Mouse (Mus musculus) MEL (cell line): ENCODE results near the gene Tas2r116. TPM values are rescaled to one million over a fixed set of nuclear protein-coding genes. Genes with fewer than 3 reads are reported as not detected.

ENCODE experiments used
- polyA plus RNA-seq, 2 experiments: library from polyadenylated mRNA; stranded (reverse) in 1 of 2; unstranded in 1 of 2; fragments of >175 nt in 1 of 2; fragments of >200 nt in 1 of 2; gene quantifications; 2 replicates each; pipeline versions ENCODE4 v1.2.1 to v1.2.4; 2012; ENCODE audit warnings: low replicate concordance in 2 of 2, low read depth in 1 of 2; ENCODE audit not compliant: insufficient read length in 2 of 2, insufficient read depth in 1 of 2, missing spikeins in 1 of 2
- total RNA-seq: library from RNA; depleted of rRNA; stranded (reverse); fragments of 300-350 nt; gene quantifications from 2 replicates; pipeline ENCODE4 v1.2.3, GENCODE M21; 2012; rRNA removed

The Tas2r116 gene
- total and polyA plus RNA-seq, 3 experiments, result not detected

Other genes with a start within 250 kb of the Tas2r116 start
- not detected in 2 replicates for gene A630073D07Rik, start 203.9 kb upstream of the Tas2r116 start, total RNA-seq
- gene A630073D07Rik, start 203.9 kb upstream of the Tas2r116 start, polyA plus RNA-seq, result not detected
- gene Tas2r120, start 198.5 kb upstream of the Tas2r116 start, total RNA-seq, result not detected in 2 replicates
- not detected for gene Tas2r120, start 198.5 kb upstream of the Tas2r116 start, polyA plus RNA-seq
- gene Tas2r121, start 154.4 kb upstream of the Tas2r116 start, total RNA-seq, result not detected in 2 replicates
- not detected for gene Tas2r121, start 154.4 kb upstream of the Tas2r116 start, polyA plus RNA-seq
- not detected in 2 replicates for gene Tas2r122, start 143.5 kb upstream of the Tas2r116 start, total RNA-seq
- not detected for gene Tas2r122, start 143.5 kb upstream of the Tas2r116 start, polyA plus RNA-seq
- not detected in 2 replicates for gene Tas2r115, start 117.4 kb upstream of the Tas2r116 start, total RNA-seq
- not detected for gene Tas2r115, start 117.4 kb upstream of the Tas2r116 start, polyA plus RNA-seq
- not detected in 2 replicates for gene Tas2r124, start 100.7 kb upstream of the Tas2r116 start, total RNA-seq
- gene Tas2r124, start 100.7 kb upstream of the Tas2r116 start, polyA plus RNA-seq, result not detected
- gene Tas2r102, start 93.3 kb upstream of the Tas2r116 start, total RNA-seq, result not detected in 2 replicates
- not detected for gene Tas2r102, start 93.3 kb upstream of the Tas2r116 start, polyA plus RNA-seq
- not detected in 2 replicates for gene Tas2r136, start 77.3 kb upstream of the Tas2r116 start, total RNA-seq
- not detected for gene Tas2r136, start 77.3 kb upstream of the Tas2r116 start, polyA plus RNA-seq
- not detected in 2 replicates for gene Tas2r117, start 52.6 kb upstream of the Tas2r116 start, total RNA-seq
- not detected for gene Tas2r117, start 52.6 kb upstream of the Tas2r116 start, polyA plus RNA-seq
- not detected in 2 replicates for gene Tas2r123, start 8.3 kb upstream of the Tas2r116 start, total RNA-seq
- not detected for gene Tas2r123, start 8.3 kb upstream of the Tas2r116 start, polyA plus RNA-seq
- not detected in 2 replicates for gene Tas2r110, start 12.6 kb downstream of the Tas2r116 start, total RNA-seq
- not detected for gene Tas2r110, start 12.6 kb downstream of the Tas2r116 start, polyA plus RNA-seq
- gene Tas2r113, start 37.6 kb downstream of the Tas2r116 start, total RNA-seq, result not detected in 2 replicates
- not detected for gene Tas2r113, start 37.6 kb downstream of the Tas2r116 start, polyA plus RNA-seq
- gene Tas2r125, start 54.2 kb downstream of the Tas2r116 start, total RNA-seq, result not detected in 2 replicates
- not detected for gene Tas2r125, start 54.2 kb downstream of the Tas2r116 start, polyA plus RNA-seq
- gene Tas2r129, start 95.7 kb downstream of the Tas2r116 start, total RNA-seq, result not detected in 2 replicates
- gene Tas2r129, start 95.7 kb downstream of the Tas2r116 start, polyA plus RNA-seq, result not detected
- gene Tas2r131, start 102.5 kb downstream of the Tas2r116 start, total RNA-seq, result not detected in 2 replicates
- not detected for gene Tas2r131, start 102.5 kb downstream of the Tas2r116 start, polyA plus RNA-seq
- gene Tas2r109, start 125.5 kb downstream of the Tas2r116 start, total RNA-seq, result not detected in 2 replicates
- gene Tas2r109, start 125.5 kb downstream of the Tas2r116 start, polyA plus RNA-seq, result not detected
- not detected in 2 replicates for gene Tas2r103, start 181.7 kb downstream of the Tas2r116 start, total RNA-seq
- gene Tas2r103, start 181.7 kb downstream of the Tas2r116 start, polyA plus RNA-seq, result not detected
- not detected in 2 replicates for gene Tas2r140, start 200.4 kb downstream of the Tas2r116 start, total RNA-seq
- not detected for gene Tas2r140, start 200.4 kb downstream of the Tas2r116 start, polyA plus RNA-seq
- 11.4 and 14.3 TPM in 2 replicates for gene Smim10l1, start 249.5 kb downstream of the Tas2r116 start, total RNA-seq
- 10 to 100 TPM in 1 of 2 experiments, not detected in 1; 28.0 TPM for gene Smim10l1, start 249.5 kb downstream of the Tas2r116 start, polyA plus RNA-seq